Mouse (Mus musculus) small intestine, adult 2 months (tissue): ENCODE measurements around the gene Wdr48.

Source experiments
- CTCF ChIP-seq: fragments of 200-500 bp; IDR thresholded peaks from 2 replicates; pipeline ENCODE4 v1.5.1; 2012; ENCODE audit warnings: low read depth, mild to moderate bottlenecking, control low read depth, inconsistent platforms, low read length, moderate library complexity, mixed read lengths; ENCODE audit not compliant: insufficient replicate concordance, insufficient read length; ENCODE audit errors: extremely low read depth
- POLR2A ChIP-seq: fragments of 200-500 bp; IDR thresholded peaks from 2 replicates; pipeline ENCODE4 v1.6.1; 2012; ENCODE audit warnings: low read depth, mild to moderate bottlenecking, control low read depth, inconsistent platforms, low read length, moderate library complexity

DNA sequence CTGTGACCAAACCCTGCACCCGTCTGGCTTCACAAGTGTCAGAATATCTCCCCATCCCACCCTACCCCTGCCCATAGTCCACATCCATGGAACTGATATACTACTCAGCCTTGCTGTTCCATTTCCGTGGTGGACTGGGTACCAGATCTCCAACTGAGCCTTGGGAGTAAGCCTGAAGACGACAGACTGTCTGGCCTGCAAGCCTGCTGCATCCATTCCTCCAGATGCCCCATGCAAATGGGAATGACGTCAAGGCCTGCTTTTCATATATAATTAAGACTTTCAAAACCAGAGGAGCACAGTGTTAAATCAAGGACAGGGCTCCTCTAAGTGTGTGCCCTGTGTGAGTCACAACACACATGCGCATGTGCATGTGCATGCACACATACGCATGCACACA, 47.5 kb upstream of the Wdr48 start:
- TF ChIP-seq CTCF, result no peak
- no peak for TF ChIP-seq POLR2A
